Mouse (Mus musculus) left cerebral cortex, postnatal 4 days (tissue): ENCODE results near the gene Gm10486. TPM values are rescaled to one million over a fixed set of nuclear protein-coding genes. Genes with fewer than 3 reads are reported as not detected.
"Not testable (repeated sequence)": the region's sequence is repeated elsewhere in the genome, so short reads cannot be mapped to it uniquely, and the experiment has no call there.

Source experiments
- DNase-seq: peaks from one replicate; pipeline ENCODE4 v3.0.0-alpha.2; 2022
- intact Hi-C: fragments of 180-260 bp; cut with DNase I; formaldehyde crosslinking; loops from one replicate; pipeline ENCODE4 v1.15.1; 2025
- total RNA-seq, 2 experiments: library from RNA; stranded (reverse); gene quantifications; 2 replicates each; pipeline ENCODE4 v1.2.3; 2021

Gene Gm10486
- total RNA-seq = not detected

DNA sequence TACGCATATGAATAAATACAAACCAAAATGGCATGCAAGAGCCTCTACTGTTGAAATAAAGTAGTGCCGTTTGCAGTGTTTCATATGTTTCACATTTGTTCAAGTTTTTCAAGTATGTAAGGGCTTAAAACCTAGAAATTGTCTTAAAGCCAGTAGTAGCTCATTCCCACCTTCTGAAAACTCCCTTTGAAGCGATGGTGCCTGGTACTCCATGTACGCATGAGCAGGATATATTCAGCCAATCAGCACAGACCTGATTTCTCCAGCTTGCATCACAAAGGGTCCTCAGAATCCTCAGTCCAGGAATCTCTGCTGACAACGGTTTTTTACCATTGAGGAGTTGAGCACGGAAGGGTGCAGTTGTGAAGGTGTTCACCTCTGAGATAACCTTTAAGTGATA lies at the start of gene Gm10486:
Gm10486 (plus strand) TSS at position 301 of the 400 bp plus-strand sequence.
- intact Hi-C loops, DNase-seq: not testable (repeated sequence)
